Mouse (Mus musculus) cortical plate, adult 2 months (tissue): ENCODE results near the gene Prelid1.

Source experiments
- CTCF ChIP-seq: fragments of 200-500 bp; IDR thresholded peaks from 2 replicates; pipeline ENCODE4 v1.5.1; 2011; ENCODE audit warnings: mild to moderate bottlenecking, control low read depth, low read length; ENCODE audit not compliant: insufficient read depth; ENCODE audit errors: extremely low read depth
- POLR2A ChIP-seq: fragments of 200-500 bp; IDR thresholded peaks from 2 replicates; pipeline ENCODE4 v1.6.1; 2011; ENCODE audit warnings: mild to moderate bottlenecking, low read length, control low read depth; ENCODE audit not compliant: insufficient read depth; ENCODE audit errors: extremely low read depth

GRCm38 (mm10) chr13:55300913-55301312 is 19.4 kb upstream of the Prelid1 start:
- TF ChIP-seq POLR2A (no peak), CTCF (no peak)
